30 mouse cellular contexts compared by ENCODE assay signal in the genomic region with DNA sequence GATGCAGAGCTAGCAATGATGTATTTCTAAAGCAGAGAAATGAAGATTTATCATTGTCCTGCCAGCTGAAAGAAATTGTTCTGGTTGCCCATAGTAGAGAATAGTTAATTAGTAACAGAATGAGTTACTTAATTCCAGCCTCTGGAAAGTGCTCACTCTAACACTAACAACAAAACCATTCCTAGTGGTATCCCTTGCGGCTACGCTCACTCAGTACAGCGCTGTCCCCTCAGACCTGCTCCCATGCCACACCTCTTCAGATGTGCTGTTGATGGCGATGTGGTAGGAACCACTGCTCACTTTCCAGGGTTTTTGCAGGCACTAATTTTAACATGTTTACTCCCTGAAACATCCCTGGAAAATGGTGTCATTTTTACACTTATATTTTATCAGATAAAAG.
DNase-seq lines count a peak whose midpoint lies in the region; ATAC-seq and TF ChIP-seq lines count a peak whose summit lies in the region.
"Had no signal": no experiment of that assay in that cellular context is flagged by ENCODE, and none has a peak within 500 bp of the region (broad histone marks: within the 10 kb centered on the region; RNA-seq: fewer than 3 reads in every experiment).

No protein-coding gene starts in this region.

- H3K9ac ChIP-seq in kidney, embryonic 16.5 days (replicated peaks; ENCODE audit: low read length), result no peak overlapping the region
- H3K9ac ChIP-seq: embryonic facial prominence, embryonic 13.5 days; forebrain, embryonic 12.5 days; forebrain, embryonic 15.5 days; heart, embryonic 12.5 days; heart, embryonic 15.5 days; hindbrain, embryonic 13.5 days had no signal

- in situ Hi-C loops in Patski (cut with MboI; ENCODE audit: low pct_unique_long_range_greater_than_20kb), result no loop called here

- POLR2A ChIA-PET in Patski (lab: Charles Lee), result no interaction called here

- H3K9me3 ChIP-seq in kidney, embryonic 16.5 days (ENCODE audit: low read length), result no peaks in the 10 kb centered on the region
- H3K9me3 ChIP-seq: embryonic facial prominence, embryonic 10.5 days; embryonic facial prominence, embryonic 13.5 days; forebrain, embryonic 12.5 days; forebrain, embryonic 15.5 days; heart, embryonic 12.5 days; heart, embryonic 15.5 days; hindbrain, embryonic 10.5 days; hindbrain, embryonic 13.5 days had no signal

- peak; percentile 92 for ATAC-seq in kidney, embryonic 16.5 days (ENCODE audit: low FRiP score, low TSS enrichment)
- peak; percentile 69 for ATAC-seq in Patski
- ATAC-seq: forebrain, embryonic 15.5 days; hindbrain, embryonic 16.5 days had no signal

- WGBS in kidney, embryonic 16.5 days, result 74% methylated on average over 4 of the region's 4 CpGs

- no peak for TF ChIP-seq CTCF in Patski (IDR thresholded peaks at IDR 0.05)

- no peaks in the 10 kb centered on the region for H3K36me3 ChIP-seq in kidney, embryonic 16.5 days (ENCODE audit: insufficient read depth, low read length)
- H3K36me3 ChIP-seq: embryonic facial prominence, embryonic 10.5 days; embryonic facial prominence, embryonic 13.5 days; forebrain, embryonic 12.5 days; forebrain, embryonic 15.5 days; G1E; heart, embryonic 12.5 days; heart, embryonic 15.5 days; hindbrain, embryonic 10.5 days; hindbrain, embryonic 13.5 days had no signal

- H3K27me3 ChIP-seq in kidney, embryonic 16.5 days (ENCODE audit: insufficient read depth, low read length), result no peaks in the 10 kb centered on the region
- no peaks in the 10 kb centered on the region for H3K27me3 ChIP-seq in Patski
- H3K27me3 ChIP-seq: CH12.LX; embryonic facial prominence, embryonic 13.5 days; forebrain, embryonic 12.5 days; forebrain, embryonic 15.5 days; heart, embryonic 12.5 days; heart, embryonic 15.5 days; hindbrain, embryonic 13.5 days had no signal

- no peak overlapping the region for H3K4me2 ChIP-seq in kidney, embryonic 16.5 days (replicated peaks; ENCODE audit: low read depth, low read length)
- H3K4me2 ChIP-seq: embryonic facial prominence, embryonic 13.5 days; forebrain, embryonic 12.5 days; forebrain, embryonic 15.5 days; heart, embryonic 12.5 days; heart, embryonic 15.5 days; hindbrain, embryonic 13.5 days had no signal

- no peak overlapping the region for H3K27ac ChIP-seq in kidney, embryonic 16.5 days (ENCODE audit: low read length)
- H3K27ac ChIP-seq: embryonic facial prominence, embryonic 10.5 days; embryonic facial prominence, embryonic 13.5 days; forebrain, embryonic 12.5 days; forebrain, embryonic 15.5 days; heart, embryonic 15.5 days; hindbrain, embryonic 10.5 days; hindbrain, embryonic 13.5 days had no signal

- CTCF ChIA-PET in Patski (lab: Charles Lee), result interaction anchor here (1.4 kb wide), 1 partner anchor 15 kb away, joined by 3 read pairs; no protein-coding TSS in a partner anchor

- peaks cover 8% of the 10 kb centered on the region; the same call in 1 of the 2 replicates for H3K4me1 ChIP-seq in kidney, embryonic 16.5 days (ENCODE audit: insufficient read depth, low read length)

- H3K4me3 ChIP-seq in kidney, embryonic 16.5 days (ENCODE audit: low read length), result no peak overlapping the region
- H3K4me3 ChIP-seq: embryonic facial prominence, embryonic 10.5 days; embryonic facial prominence, embryonic 13.5 days; erythroblast, embryonic 14.5 days; forebrain, embryonic 12.5 days; forebrain, embryonic 15.5 days; heart, embryonic 12.5 days; heart, embryonic 15.5 days; hindbrain, embryonic 10.5 days; hindbrain, embryonic 13.5 days had no signal

- peak; percentile 5 to 14 for DNase-seq in kidney, adult 8-10 months
- no peak for DNase-seq in kidney, postnatal 4 days
- no peak for DNase-seq in kidney, adult 18-20 months
- no peak for DNase-seq in Patski (ENCODE audit: low read depth, low spot score)
- DNase-seq in adipocyte (ENCODE audit: low spot score), result no peak
- DNase-seq: adrenal gland, adult 8-10 months; adrenal gland, postnatal 25 days; B cell, adult 2 months; cerebellum, adult 11-12 months; cerebellum, adult 8-10 months; cerebellum, postnatal 10 days; cerebellum, postnatal 36 days; embryo, embryonic 11 days; gastrocnemius, postnatal 25 days; heart, adult 18-20 months; heart, postnatal 10 days; heart, postnatal 36 days had no signal

Comparison
In these comparisons a context has a peak if more than half of its experiments do, and no peak if none do; other contexts are left out.
1. DNase-seq: peak in kidney, adult 8-10 months (2 of 2); none in kidney, postnatal 4 days (0 of 2), kidney, adult 18-20 months (single experiment), Patski (single experiment) and adipocyte (single experiment).